Mouse (Mus musculus) spleen, adult 2 months (tissue): ENCODE measurements around the gene Bdh1.

ENCODE experiments used
- CTCF ChIP-seq: fragments of 200-500 bp; IDR thresholded peaks from 2 replicates; pipeline ENCODE4 v1.5.1; 2011; ENCODE audit warnings: mild to moderate bottlenecking, inconsistent platforms; ENCODE audit not compliant: insufficient read depth, insufficient read length, insufficient replicate concordance; ENCODE audit errors: extremely low read depth
- POLR2A ChIP-seq: fragments of 200-500 bp; IDR thresholded peaks from 2 replicates; pipeline ENCODE4 v1.6.1; 2011; ENCODE audit warnings: low read depth, low read length, inconsistent platforms

DNA sequence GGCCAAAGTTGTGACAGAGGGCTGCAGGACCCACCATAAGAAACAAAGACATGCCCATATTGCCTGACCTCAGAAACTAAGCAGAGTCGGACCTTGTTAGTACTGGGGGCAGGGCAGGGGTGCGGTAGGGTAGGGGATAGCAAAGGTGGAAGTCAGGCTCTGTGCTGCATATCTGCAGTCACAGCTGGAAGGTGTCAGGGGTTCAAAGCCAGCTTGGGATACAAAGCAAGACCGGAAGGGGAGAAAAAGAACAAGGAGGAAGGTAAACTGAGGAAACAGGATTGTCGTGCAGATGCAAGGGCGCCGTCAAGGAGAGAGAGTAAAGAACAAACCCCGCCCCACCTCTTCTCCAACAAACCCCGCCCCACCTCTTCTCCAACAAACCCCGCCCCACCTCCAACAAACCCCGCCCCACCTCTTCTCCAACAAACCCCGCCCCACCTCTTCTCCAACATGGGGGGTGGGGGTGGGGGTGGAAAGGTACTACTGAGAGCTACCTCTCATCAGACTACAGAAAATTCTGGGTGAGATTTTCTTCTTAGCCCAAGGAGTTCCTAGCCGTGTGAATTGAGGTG is 40.1 kb downstream of the Bdh1 start:
- TF ChIP-seq CTCF (no peak), POLR2A (no peak)
